Mouse (Mus musculus) kidney, embryonic 15.5 days (tissue): Measurements from ENCODE around the gene Osm. TPM values are rescaled to one million over a fixed set of nuclear protein-coding genes. Genes with fewer than 3 reads are reported as not detected.

Experiments
- ATAC-seq: fragments of 200-750 bp; cut with Nextera tagmentation; replicated peaks from 2 replicates; pipeline ENCODE4 v1.8.0; 2017; ENCODE audit warnings: moderate TSS enrichment; ENCODE audit not compliant: low FRiP score
- H3K27ac ChIP-seq: fragments of 300-500 bp; sonication (generic); 2 replicates; pipeline ENCODE4 v1.5.1; 2015; ENCODE audit warnings: mild to moderate bottlenecking, inconsistent platforms
- H3K27me3 ChIP-seq: fragments of 300-500 bp; sonication (generic); 2 replicates; pipeline ENCODE4 v1.6.1; 2015; ENCODE audit warnings: inconsistent platforms
- H3K36me3 ChIP-seq: fragments of 300-500 bp; sonication (generic); 2 replicates; pipeline ENCODE4 v1.6.1; 2015; ENCODE audit warnings: inconsistent platforms
- H3K4me1 ChIP-seq: fragments of 300-500 bp; sonication (generic); 2 replicates; pipeline ENCODE4 v1.6.1; 2015; ENCODE audit warnings: inconsistent platforms
- H3K4me2 ChIP-seq: fragments of 300-500 bp; sonication (generic); 2 replicates; pipeline ENCODE4 v1.6.1; 2015; ENCODE audit warnings: moderate library complexity, mild to moderate bottlenecking, inconsistent platforms
- H3K4me3 ChIP-seq: fragments of 300-500 bp; sonication (generic); replicated peaks from 2 replicates; pipeline ENCODE4 v1.5.1; 2015; ENCODE audit warnings: mild to moderate bottlenecking, inconsistent platforms
- H3K9ac ChIP-seq: fragments of 300-500 bp; sonication (generic); 2 replicates; pipeline ENCODE4 v1.6.1; 2015; ENCODE audit warnings: mild to moderate bottlenecking, inconsistent platforms
- H3K9me3 ChIP-seq: fragments of 300-500 bp; sonication (generic); replicated peaks from 2 replicates; pipeline ENCODE4 v1.6.1; 2016; ENCODE audit warnings: inconsistent platforms
- WGBS: fragments of 180-500 bp; shearing (Covaris S2); methylation state at CpG from one replicate; pipeline ENCODE4 v1.1.7; 2015; ENCODE audit warnings: mixed read lengths; 5-methylcytosine and 5-hydroxymethylcytosine counted together
- polyA plus RNA-seq: library from polyadenylated mRNA; unstranded; fragments of >200 nt; fragmentation: Nextera tagmentation; extraction: Ambion mirVana; gene quantifications from 2 replicates; pipeline ENCODE4 v1.2.1, GENCODE M21; 2015

Gene Osm
- polyA plus RNA-seq, 1 experiment from 2014 or later, result not detected

DNA sequence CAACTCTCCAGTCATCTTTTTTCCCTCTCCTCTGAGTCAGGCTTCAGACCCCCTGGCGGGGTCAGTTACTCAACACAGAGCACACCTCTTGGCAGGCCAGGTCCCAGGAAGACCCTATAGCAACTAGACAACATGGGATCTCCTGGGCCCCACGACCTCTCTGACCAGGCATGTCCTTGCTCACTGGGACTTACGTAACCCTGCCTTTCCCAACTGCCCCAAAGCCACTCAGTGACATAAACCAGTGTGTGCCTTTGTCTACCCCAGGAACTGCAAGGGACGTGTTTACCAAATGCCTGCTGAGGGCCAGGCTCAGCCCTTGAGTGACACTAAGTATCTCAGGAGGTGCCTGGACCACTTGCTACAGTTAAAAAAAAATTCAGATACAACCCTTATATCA lies 6.4 kb upstream of the Osm start:
- no peaks in the 10 kb centered on the region for H3K36me3 ChIP-seq
- WGBS, result 75% methylated on average over 4 of the region's 4 CpGs
- no peak overlapping the region for H3K9ac ChIP-seq
- H3K4me1 ChIP-seq, result 0 out of 2 replicates have a peak, but pooled peaks cover 3% of the 10 kb centered on the region
- no peak overlapping the region for H3K4me3 ChIP-seq
- H3K27ac ChIP-seq, result no peak overlapping the region
- H3K27me3 ChIP-seq, result no peaks in the 10 kb centered on the region
- no peaks in the 10 kb centered on the region for H3K9me3 ChIP-seq
- H3K4me2 ChIP-seq, result no peak overlapping the region
- no peak for ATAC-seq

DNA sequence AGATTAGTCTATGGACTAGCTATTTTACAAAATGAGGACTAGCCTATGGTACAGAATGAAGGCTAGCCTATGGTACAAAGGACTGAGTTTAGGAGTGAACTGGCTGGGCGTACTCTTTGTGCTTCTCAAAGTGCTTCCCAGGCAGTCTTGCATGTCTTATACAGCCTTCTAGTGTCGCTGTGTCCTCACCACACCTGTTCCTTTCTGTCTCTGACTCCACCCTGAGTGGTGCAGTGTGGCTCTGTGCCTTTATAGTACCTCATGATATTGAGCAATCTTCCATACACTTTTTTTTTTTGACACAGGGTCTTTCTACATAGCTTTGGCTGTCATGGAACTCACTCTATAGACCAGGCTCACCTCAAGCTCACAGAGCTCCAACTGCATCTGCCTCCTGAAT lies 4.8 kb upstream of the Osm start:
- Histone ChIP-seq H3K27ac (no peak overlapping the region), H3K9ac (no peak overlapping the region), H3K4me1 (0 out of 2 replicates have a peak, but pooled peaks cover 3% of the 10 kb centered on the region), H3K4me2 (no peak overlapping the region), H3K27me3 (no peaks in the 10 kb centered on the region), H3K4me3 (no peak overlapping the region), H3K9me3 (no peaks in the 10 kb centered on the region), H3K36me3 (no peaks in the 10 kb centered on the region)
- 83% methylated on average over 2 of the region's 2 CpGs for WGBS
- ATAC-seq, result no peak

DNA sequence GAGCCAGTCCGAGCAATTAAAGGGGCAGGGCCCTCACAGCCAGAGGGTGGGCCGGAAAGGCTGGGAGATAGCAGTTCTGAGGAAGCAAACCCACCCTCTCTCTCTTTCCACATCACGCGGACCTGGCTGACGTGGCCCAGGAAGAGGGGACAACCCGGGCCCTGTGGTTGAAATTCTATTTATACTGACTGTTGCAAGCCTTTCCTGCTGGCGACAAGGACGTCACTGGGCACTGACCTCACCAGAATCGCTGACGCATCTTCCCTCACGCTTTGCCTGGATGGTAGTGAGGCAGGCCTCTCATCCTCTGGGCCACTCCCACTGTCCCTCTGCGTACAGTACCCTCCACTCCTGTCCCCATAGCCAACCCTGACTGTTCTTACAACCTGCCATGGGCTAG lies 3.6 kb upstream of the Osm start:
- Histone ChIP-seq H3K4me1 (0 out of 2 replicates have a peak, but pooled peaks cover 3% of the 10 kb centered on the region), H3K36me3 (no peaks in the 10 kb centered on the region), H3K27ac (no peak overlapping the region), H3K4me3 (no peak overlapping the region), H3K4me2 (no peak overlapping the region), H3K9ac (no peak overlapping the region), H3K27me3 (no peaks in the 10 kb centered on the region), H3K9me3 (no peaks in the 10 kb centered on the region)
- 60% methylated on average over 12 of the region's 12 CpGs for WGBS
- ATAC-seq, result no peak

DNA sequence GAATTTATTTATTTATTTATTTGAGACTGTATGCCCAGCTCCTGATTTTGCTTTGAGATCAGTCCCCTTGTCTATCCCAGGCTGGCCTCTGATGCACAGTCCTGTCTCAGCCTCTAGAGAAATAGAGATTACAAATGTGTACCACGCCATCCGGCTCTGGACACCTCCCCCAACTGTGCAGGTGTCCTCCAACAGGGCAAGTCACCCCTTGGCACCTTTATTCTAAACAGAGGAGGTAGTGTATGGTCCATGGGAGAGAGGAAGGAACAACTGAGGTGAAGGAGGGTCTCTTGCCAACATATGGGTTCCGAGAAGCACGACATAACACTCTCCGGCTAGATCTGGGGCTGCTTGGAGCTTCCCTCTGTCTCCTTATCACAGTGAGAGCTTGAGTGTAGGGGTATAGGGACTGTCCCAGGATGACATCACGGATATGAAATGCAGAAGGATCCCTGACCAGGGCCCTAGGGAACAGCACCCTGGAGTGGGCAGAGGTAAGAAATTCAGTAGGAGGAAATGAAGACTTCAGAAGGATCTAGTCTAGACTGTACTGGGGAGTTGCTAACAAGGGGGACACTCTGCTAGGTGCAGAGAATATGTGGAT lies 1.1 kb upstream of the Osm start:
- no peak overlapping the region for H3K27ac ChIP-seq
- no peak overlapping the region for H3K9ac ChIP-seq
- no peak overlapping the region for H3K4me3 ChIP-seq
- no peaks in the 10 kb centered on the region for H3K9me3 ChIP-seq
- H3K4me1 ChIP-seq, result no peaks in the 10 kb centered on the region
- no peaks in the 10 kb centered on the region for H3K27me3 ChIP-seq
- H3K36me3 ChIP-seq, result no peaks in the 10 kb centered on the region
- H3K4me2 ChIP-seq, result no peak overlapping the region
- ATAC-seq, result no peak
- 86% methylated on average over 6 of the region's 6 CpGs for WGBS

DNA sequence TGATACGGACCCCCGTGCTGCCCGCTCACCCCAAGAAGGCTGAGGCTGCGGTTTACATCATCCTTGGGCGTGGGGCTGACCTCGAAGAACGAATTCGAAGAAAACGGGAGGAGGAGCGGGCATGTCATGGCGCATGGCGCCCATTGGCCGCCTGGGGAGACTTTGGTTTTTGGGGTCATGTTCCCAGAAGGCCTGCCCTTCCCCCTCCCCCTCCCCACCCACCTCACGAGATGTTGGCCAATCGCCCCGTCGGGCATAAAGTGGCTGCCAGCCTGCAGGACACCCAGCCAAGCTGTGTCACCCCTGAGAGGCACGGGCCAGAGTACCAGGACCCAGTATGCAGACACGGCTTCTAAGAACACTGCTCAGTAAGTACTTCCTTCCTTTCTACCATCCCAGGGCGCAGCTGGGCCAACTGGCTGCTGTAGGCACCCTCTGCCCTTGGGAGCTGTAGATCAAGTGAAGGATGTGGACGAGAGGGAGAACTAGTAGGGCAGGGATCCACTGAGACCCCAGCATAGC lies 387 bp downstream of the Osm start:
- Histone ChIP-seq H3K4me2 (no peak overlapping the region), H3K9ac (no peak overlapping the region), H3K27me3 (no peaks in the 10 kb centered on the region), H3K4me1 (no peaks in the 10 kb centered on the region), H3K4me3 (no peak overlapping the region), H3K27ac (no peak overlapping the region), H3K36me3 (no peaks in the 10 kb centered on the region), H3K9me3 (no peaks in the 10 kb centered on the region)
- WGBS, result 89% methylated on average over 21 of the region's 21 CpGs
- ATAC-seq, result no peak

DNA sequence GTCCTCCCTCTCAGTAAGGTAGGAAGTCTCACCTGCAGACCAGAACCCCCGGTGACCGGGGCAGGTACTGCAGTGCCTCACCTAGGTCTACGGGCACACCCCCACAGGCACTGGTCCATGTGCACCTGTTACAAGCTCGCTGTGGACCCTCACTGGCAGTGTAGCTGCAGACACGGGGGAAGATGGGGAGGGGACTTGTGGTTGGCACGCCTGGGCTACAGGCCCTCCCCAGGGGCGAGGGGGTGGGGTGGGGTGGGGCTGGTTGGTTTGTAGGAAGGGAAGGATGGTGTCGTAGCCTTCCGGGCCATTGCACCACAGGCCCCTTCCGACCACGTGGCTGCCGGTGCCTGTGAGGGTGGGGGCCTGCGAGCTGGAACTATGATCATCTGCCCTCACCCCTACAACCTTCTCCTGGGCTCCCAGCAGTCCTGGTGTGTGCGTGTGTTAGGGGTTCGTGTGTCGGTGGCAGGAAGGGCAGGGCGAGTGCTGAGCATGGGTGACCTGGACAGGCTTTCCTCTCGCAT lies 1.2 kb downstream of the Osm start:
- Histone ChIP-seq H3K9ac (no peak overlapping the region), H3K4me2 (no peak overlapping the region), H3K9me3 (no peaks in the 10 kb centered on the region), H3K4me3 (no peak overlapping the region), H3K27me3 (no peaks in the 10 kb centered on the region), H3K4me1 (no peaks in the 10 kb centered on the region), H3K27ac (no peak overlapping the region), H3K36me3 (no peaks in the 10 kb centered on the region)
- ATAC-seq, result no peak
- WGBS, result 86% methylated on average over 18 of the region's 18 CpGs

DNA sequence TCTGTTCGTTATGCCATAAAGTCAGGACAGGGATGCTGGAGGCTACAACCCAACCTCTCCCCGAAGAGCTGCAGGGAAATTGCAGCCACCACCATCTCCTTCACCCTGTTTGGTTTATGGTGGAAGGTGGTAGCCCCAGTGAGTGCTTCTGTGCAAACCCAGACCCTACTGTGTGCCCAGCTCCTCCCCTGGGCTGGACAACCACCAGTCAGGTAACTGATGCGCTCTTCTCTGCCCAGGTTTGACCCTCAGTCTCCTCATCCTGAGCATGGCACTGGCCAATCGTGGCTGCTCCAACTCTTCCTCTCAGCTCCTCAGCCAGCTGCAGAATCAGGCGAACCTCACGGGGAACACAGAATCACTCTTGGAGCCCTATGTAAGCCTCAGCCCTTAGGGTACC lies 1.9 kb downstream of the Osm start:
- WGBS, result 86% methylated on average over 6 of the region's 6 CpGs
- no peaks in the 10 kb centered on the region for H3K9me3 ChIP-seq
- H3K4me1 ChIP-seq, result no peaks in the 10 kb centered on the region
- ATAC-seq, result no peak
- H3K27me3 ChIP-seq, result no peaks in the 10 kb centered on the region
- no peak overlapping the region for H3K4me3 ChIP-seq
- H3K9ac ChIP-seq, result no peak overlapping the region
- H3K27ac ChIP-seq, result no peak overlapping the region
- H3K36me3 ChIP-seq, result no peaks in the 10 kb centered on the region
- H3K4me2 ChIP-seq, result no peak overlapping the region

DNA sequence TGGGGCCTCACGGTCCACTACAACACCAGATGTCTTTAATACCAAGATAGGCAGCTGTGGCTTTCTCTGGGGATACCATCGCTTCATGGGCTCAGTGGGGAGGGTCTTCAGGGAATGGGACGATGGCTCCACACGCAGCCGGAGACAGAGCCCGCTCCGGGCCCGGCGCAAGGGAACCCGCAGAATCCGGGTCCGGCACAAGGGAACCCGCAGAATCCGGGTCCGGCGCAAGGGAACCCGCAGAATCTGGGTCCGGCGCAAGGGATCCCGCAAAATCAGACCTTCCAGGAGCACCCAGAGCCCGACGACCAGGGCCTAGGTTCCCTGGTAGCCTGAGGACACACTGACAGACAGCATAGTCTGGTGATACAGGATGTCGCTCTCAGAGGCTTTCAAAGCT lies 3.5 kb downstream of the Osm start:
- 90% methylated on average over 23 of the region's 23 CpGs for whole genome bisulfite sequencing
- H3K27me3 ChIP-seq, result no peaks in the 10 kb centered on the region
- no peak overlapping the region for H3K4me2 ChIP-seq
- no peaks in the 10 kb centered on the region for H3K9me3 ChIP-seq
- H3K27ac ChIP-seq, result no peak overlapping the region
- no peaks in the 10 kb centered on the region for H3K4me1 ChIP-seq
- H3K36me3 ChIP-seq, result no peaks in the 10 kb centered on the region
- no peak overlapping the region for H3K9ac ChIP-seq
- ATAC-seq, result no peak
- H3K4me3 ChIP-seq, result no peak overlapping the region

DNA sequence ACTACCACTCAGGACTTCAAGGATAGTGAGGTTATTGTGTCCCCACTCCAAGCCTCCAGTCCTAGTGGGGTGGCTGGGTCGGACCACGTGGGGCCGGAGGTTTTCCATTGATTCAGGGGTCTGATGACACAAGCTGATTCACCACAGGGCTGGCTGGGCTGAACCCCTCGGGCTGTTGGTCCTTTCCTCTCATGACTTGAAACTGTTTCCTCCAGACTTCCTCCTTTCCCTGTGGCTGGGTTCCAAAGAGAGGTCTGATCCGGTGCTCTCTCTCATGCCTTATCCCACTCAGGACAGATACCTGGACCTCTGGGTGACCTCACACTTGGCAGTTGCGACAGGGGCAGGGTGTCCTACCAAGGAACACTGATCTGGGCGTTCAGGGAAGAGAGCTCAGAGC lies 3.9 kb downstream of the Osm start:
- no peak for ATAC-seq
- no peak overlapping the region for H3K4me3 ChIP-seq
- no peak overlapping the region for H3K27ac ChIP-seq
- no peaks in the 10 kb centered on the region for H3K9me3 ChIP-seq
- H3K9ac ChIP-seq, result no peak overlapping the region
- H3K4me1 ChIP-seq, result no peaks in the 10 kb centered on the region
- H3K27me3 ChIP-seq, result no peaks in the 10 kb centered on the region
- 78% methylated on average over 7 of the region's 7 CpGs for WGBS
- H3K4me2 ChIP-seq, result no peak overlapping the region
- no peaks in the 10 kb centered on the region for H3K36me3 ChIP-seq

DNA sequence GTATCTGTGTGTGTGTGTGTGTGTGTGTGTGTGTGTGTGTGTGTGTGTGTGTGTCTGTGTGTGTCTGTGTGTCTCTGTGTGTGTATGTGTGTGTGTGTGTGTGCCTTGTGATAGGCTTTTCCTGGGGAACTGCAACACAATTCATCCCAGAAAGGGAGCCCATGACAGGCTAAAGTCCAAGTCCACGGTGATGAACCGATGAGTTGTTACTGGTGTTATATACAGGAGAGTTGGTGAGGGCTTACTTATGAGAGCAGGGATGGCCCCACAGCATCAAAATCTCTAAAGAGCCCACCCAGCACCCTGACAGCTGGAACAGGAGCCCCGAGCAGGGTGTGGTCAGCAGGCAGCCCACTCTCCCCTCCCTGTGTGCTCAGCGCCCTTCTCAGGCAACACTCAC lies 5.0 kb downstream of the Osm start:
- H3K27ac ChIP-seq, result no peak overlapping the region
- no peaks in the 10 kb centered on the region for H3K27me3 ChIP-seq
- no peaks in the 10 kb centered on the region for H3K9me3 ChIP-seq
- no peak for ATAC-seq
- H3K36me3 ChIP-seq, result no peaks in the 10 kb centered on the region
- no peaks in the 10 kb centered on the region for H3K4me1 ChIP-seq
- no peak overlapping the region for H3K9ac ChIP-seq
- H3K4me2 ChIP-seq, result no peak overlapping the region
- no peak overlapping the region for H3K4me3 ChIP-seq
- WGBS, result 72% methylated on average over 4 of the region's 4 CpGs

DNA sequence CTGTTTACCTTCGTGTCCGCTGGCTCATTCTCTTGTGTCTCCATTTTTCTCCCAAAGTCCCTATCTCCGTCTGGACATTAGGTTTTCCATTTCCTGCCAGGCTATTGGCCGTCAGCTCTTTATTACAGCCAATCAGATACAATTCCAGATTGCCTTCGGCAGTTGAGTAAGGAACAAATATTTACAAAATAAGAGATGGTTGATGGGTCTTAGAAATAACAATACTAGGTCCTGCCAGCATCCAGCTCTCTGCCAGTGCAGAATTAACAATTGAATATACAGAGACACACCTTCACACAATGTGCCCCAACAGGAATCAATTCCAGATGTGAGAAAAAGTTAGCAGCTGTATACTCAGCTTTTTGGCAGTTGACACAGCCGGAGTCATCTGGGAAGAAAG lies 9.9 kb downstream of the Osm start:
- no peak overlapping the region for H3K4me2 ChIP-seq
- no peak overlapping the region for H3K4me3 ChIP-seq
- H3K9me3 ChIP-seq, result no peaks in the 10 kb centered on the region
- no peaks in the 10 kb centered on the region for H3K4me1 ChIP-seq
- no peak for ATAC-seq
- 78% methylated on average over 6 of the region's 6 CpGs for WGBS
- H3K27me3 ChIP-seq, result no peaks in the 10 kb centered on the region
- H3K9ac ChIP-seq, result no peak overlapping the region
- H3K36me3 ChIP-seq, result no peaks in the 10 kb centered on the region
- no peak overlapping the region for H3K27ac ChIP-seq

DNA sequence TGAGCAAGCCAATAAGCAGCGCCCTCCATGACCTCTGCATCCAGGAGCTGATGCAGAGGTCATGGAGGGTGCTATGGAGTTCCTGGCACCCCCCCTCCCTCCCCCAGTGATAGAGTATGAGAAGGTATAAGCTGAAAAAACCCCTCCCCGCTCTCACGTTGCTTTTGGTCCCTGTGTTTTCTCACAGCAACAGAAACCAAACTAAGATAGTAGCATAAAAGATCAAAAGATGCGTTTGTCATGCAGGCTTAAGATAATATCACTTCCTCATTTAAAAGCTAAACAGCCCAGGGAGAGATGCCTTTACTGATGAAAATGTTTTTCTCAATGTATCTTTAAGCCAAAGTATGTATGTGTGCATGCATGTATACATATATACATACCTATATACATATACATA lies 10.4 kb downstream of the Osm start:
- 73% methylated on average over 4 of the region's 4 CpGs for WGBS
- H3K36me3 ChIP-seq, result no peaks in the 10 kb centered on the region
- no peak for ATAC-seq

More for the DNA sequence above, 10.4 kb downstream of the Osm start:
- H3K9me3 ChIP-seq, result no peaks in the 10 kb centered on the region
- H3K27ac ChIP-seq, result no peak overlapping the region
- no peaks in the 10 kb centered on the region for H3K27me3 ChIP-seq
- H3K4me3 ChIP-seq, result no peak overlapping the region
- H3K9ac ChIP-seq, result no peak overlapping the region
- H3K4me1 ChIP-seq, result no peaks in the 10 kb centered on the region
- no peak overlapping the region for H3K4me2 ChIP-seq
